Mouse (Mus musculus) hindbrain, embryonic 16.5 days (tissue): ENCODE data around the gene Ndufs4. TPM values are rescaled to one million over a fixed set of nuclear protein-coding genes. Genes with fewer than 3 reads are reported as not detected.

Experiments
- ATAC-seq: fragments of 200-750 bp; cut with Nextera tagmentation; 2 replicates; pipeline ENCODE4 v1.8.0; 2017; ENCODE audit warnings: moderate TSS enrichment, moderate library complexity
- H3K27ac ChIP-seq: fragments of 300-500 bp; sonication (generic); 2 replicates; pipeline ENCODE4 v1.5.1; 2014; ENCODE audit warnings: low read depth, mild to moderate bottlenecking, control low read depth, low read length, moderate library complexity
- H3K27me3 ChIP-seq: fragments of 300-500 bp; sonication (generic); replicated peaks from 2 replicates; pipeline ENCODE4 v1.6.1; 2014; ENCODE audit warnings: low read length; ENCODE audit not compliant: control insufficient read depth, insufficient read depth
- H3K36me3 ChIP-seq: fragments of 300-500 bp; sonication (generic); 2 replicates; pipeline ENCODE4 v1.6.1; 2014; ENCODE audit warnings: mild to moderate bottlenecking, low read length, moderate library complexity, mixed read lengths; ENCODE audit not compliant: control insufficient read depth, insufficient read depth
- H3K4me1 ChIP-seq: fragments of 300-500 bp; sonication (generic); 2 replicates; pipeline ENCODE4 v1.6.1; 2014; ENCODE audit warnings: low read depth, low read length; ENCODE audit not compliant: control insufficient read depth, insufficient read depth
- H3K4me2 ChIP-seq: fragments of 300-500 bp; sonication (generic); 2 replicates; pipeline ENCODE4 v1.6.1; 2014; ENCODE audit warnings: mild to moderate bottlenecking, low read length, control low read depth, moderate library complexity
- H3K4me3 ChIP-seq: fragments of 300-500 bp; sonication (generic); 2 replicates; pipeline ENCODE4 v1.5.1; 2014; ENCODE audit warnings: mild to moderate bottlenecking, low read length, control low read depth, moderate library complexity
- H3K9ac ChIP-seq: fragments of 300-500 bp; sonication (generic); 2 replicates; pipeline ENCODE4 v1.6.1; 2014; ENCODE audit warnings: low read depth, mild to moderate bottlenecking, control low read depth, low read length, moderate library complexity
- H3K9me3 ChIP-seq: fragments of 300-500 bp; sonication (generic); 2 replicates; pipeline ENCODE4 v1.6.1; 2014; ENCODE audit warnings: mild to moderate bottlenecking, low read length, moderate library complexity; ENCODE audit not compliant: control insufficient read depth
- WGBS: fragments of 180-500 bp; shearing (Covaris S2); extraction: QIAGEN DNeasy Blood & Tissue Kit; methylation state at CpG from one replicate; pipeline ENCODE4 v1.1.7; 2014; 5-methylcytosine and 5-hydroxymethylcytosine counted together
- polyA plus RNA-seq: library from polyadenylated mRNA; unstranded; fragments of >200 nt; fragmentation: Nextera tagmentation; extraction: Ambion mirVana; gene quantifications from 2 replicates; pipeline ENCODE4 v1.2.1, GENCODE M21; 2015

Ndufs4 gene
- polyA plus RNA-seq, 1 experiment from 2014 or later: 397 TPM

DNA sequence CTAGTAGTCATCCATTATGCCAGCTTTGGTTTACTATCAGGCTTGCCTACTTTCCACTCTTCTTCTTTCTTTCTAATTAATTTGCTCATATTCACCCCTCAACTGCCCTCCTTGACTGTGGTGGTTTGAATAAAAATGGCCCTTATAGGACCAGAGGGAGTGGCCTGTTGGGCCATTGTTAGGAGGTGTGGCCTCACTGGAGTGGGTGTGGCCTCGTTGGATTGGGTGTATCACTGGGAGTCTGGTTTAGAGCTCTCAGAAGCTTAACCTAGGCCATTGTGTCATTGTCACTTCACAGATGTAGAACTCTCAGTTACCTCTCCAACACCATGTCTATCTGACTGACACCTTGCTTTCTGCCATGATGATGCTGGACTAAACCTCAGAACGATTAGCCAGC is 10.8 kb upstream of the Ndufs4 start:
- WGBS: 90% methylated on average over 2 of the region's 2 CpGs
- no peak for ATAC-seq
- Histone ChIP-seq H3K27ac (no peak overlapping the region), H3K4me1 (no peaks in the 10 kb centered on the region), H3K4me3 (no peak overlapping the region), H3K9me3 (no peaks in the 10 kb centered on the region), H3K36me3 (no peaks in the 10 kb centered on the region), H3K4me2 (no peak overlapping the region), H3K9ac (no peak overlapping the region), H3K27me3 (no peaks in the 10 kb centered on the region)

DNA sequence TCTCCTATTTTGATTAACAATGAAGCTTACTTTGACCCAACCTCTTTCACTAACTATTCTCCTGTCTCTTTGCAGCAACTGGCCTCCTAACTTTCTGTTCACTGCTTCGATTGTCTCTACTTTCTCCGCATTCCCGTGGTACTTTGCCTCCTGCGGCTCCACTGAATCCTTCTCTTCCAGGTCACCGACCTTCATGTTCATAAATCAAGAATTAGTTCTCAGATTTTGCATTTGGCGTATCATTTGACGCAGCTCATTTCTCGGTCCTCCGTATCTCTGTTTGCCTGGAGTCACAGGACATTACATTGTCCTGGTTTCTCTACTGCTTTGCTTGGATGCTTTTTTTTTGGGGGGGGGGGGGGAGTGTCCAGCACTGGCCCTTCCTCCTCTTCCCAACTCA is 9.2 kb upstream of the Ndufs4 start:
- Histone ChIP-seq H3K36me3 (no peaks in the 10 kb centered on the region), H3K27me3 (no peaks in the 10 kb centered on the region), H3K27ac (no peak overlapping the region), H3K4me1 (no peaks in the 10 kb centered on the region), H3K9me3 (no peaks in the 10 kb centered on the region), H3K4me2 (no peak overlapping the region), H3K4me3 (no peak overlapping the region), H3K9ac (no peak overlapping the region)
- WGBS: 37% methylated on average over 9 of the region's 9 CpGs
- ATAC-seq: no peak

DNA sequence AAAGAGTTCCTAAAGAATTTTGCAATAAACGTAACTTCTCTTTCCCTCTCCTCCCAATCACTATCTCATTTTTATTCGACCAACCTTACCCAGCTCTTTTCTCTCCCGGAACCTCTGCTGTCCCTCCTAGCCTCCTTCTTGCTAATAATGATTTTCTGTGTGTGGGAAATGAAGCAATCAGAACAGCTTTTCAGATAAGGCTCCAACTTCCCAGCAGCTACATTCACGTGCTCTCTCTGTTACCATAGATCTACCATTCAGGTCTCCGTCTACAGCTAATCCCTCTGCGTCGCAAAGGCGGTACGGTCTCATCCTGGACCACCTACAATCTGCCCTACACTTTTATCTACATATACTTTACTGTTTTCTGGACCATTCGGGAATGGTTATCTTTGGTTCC is 8.8 kb upstream of the Ndufs4 start:
- no peaks in the 10 kb centered on the region for H3K27me3 ChIP-seq
- no peaks in the 10 kb centered on the region for H3K36me3 ChIP-seq
- no peaks in the 10 kb centered on the region for H3K9me3 ChIP-seq
- no peak overlapping the region for H3K4me2 ChIP-seq
- 39% methylated on average over 10 of the region's 10 CpGs for WGBS
- no peaks in the 10 kb centered on the region for H3K4me1 ChIP-seq
- H3K27ac ChIP-seq: no peak overlapping the region
- no peak overlapping the region for H3K9ac ChIP-seq
- ATAC-seq: no peak
- H3K4me3 ChIP-seq: no peak overlapping the region

DNA sequence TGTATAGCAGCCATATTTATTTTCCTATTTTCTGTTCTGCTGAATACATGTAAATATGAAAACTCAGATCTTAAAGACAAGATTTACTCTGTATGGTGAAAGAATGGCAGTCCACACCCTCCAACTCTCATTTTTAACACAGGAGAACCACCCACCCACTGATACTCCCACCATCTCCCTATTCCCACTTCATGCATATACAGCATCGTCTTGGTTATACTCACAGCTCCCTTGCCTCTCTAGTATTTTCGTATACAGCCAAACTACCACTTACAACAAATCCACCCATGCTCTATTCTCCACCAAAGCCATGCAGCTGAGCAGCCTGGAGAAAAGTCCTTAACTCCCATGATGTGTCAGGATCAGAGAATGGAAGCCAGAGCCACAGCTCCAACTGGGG is 6.7 kb upstream of the Ndufs4 start:
- no peaks in the 10 kb centered on the region for H3K4me1 ChIP-seq
- no peak overlapping the region for H3K4me2 ChIP-seq
- no peaks in the 10 kb centered on the region for H3K9me3 ChIP-seq
- ATAC-seq: no peak
- WGBS: 94% methylated on average over 2 of the region's 2 CpGs
- H3K9ac ChIP-seq: no peak overlapping the region
- no peak overlapping the region for H3K4me3 ChIP-seq
- no peaks in the 10 kb centered on the region for H3K27me3 ChIP-seq
- no peak overlapping the region for H3K27ac ChIP-seq
- no peaks in the 10 kb centered on the region for H3K36me3 ChIP-seq

DNA sequence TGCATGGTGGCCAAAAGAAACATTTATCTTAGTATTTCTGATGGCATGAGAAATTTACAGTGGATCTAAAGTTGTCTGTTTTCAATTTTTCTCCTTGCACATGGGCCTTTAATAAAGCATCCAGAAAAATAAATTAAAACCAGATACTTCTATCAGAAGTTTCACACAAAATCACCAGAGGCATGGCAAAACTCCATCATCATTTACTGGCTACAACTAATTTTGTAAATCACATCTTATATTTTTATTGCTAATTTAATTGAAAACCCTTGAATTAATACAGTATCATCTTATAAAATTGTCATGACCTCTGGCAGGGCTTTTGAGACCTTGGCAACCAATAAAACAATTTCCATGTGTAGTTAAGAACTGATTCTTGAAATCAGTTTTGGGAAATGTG is 4.4 kb upstream of the Ndufs4 start:
- H3K27ac ChIP-seq: no peak overlapping the region
- H3K4me2 ChIP-seq: no peak overlapping the region
- no peaks in the 10 kb centered on the region for H3K36me3 ChIP-seq
- H3K4me1 ChIP-seq: no peaks in the 10 kb centered on the region
- H3K4me3 ChIP-seq: no peak overlapping the region
- H3K27me3 ChIP-seq: no peaks in the 10 kb centered on the region
- H3K9me3 ChIP-seq: no peaks in the 10 kb centered on the region
- no peak for ATAC-seq
- H3K9ac ChIP-seq: no peak overlapping the region

DNA sequence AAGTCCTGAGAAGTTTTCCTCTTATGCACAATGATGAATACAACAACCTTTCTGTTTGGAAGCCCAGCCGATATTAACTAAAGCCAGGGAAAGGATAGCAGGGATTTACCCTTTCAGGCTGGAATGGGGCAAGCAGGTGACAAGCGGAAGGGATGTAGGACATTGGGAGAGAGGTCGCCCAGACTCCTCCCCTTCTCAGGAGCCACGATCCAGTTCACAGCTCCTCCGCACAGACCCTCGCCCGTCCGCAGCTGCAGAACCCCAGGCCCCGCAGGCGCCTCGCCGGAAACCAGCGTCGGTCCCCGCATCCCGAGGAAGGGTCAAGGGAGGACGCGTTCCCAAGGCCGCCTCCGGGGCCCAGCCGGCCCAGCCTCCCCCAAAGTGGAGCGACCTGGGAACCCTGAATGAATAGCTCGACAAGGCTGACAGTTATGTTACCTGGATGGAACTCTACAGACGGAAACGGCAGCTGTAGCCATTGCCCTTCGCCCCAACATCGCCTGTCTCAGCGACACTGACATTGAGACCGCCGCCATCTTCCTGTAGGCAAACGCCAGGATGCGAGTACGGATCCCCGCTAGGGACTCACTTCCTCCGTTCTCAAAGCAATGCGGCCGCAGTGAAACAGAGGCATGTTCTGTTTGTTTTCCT is 412 bp downstream of the Ndufs4 start:
- 0 out of 2 replicates have a peak, but pooled peaks cover 2% of the 10 kb centered on the region for H3K9me3 ChIP-seq
- peaks cover 7% of the 10 kb centered on the region for H3K4me1 ChIP-seq
- peak overlapping the region; percentile 91 for H3K4me3 ChIP-seq
- peak; percentile 93 for ATAC-seq
- H3K27ac ChIP-seq: peak overlapping the region; percentile 92
- H3K9ac ChIP-seq: peak overlapping the region; percentile 92
- H3K4me2 ChIP-seq: peak overlapping the region; percentile 86
- no peaks in the 10 kb centered on the region for H3K27me3 ChIP-seq
- H3K36me3 ChIP-seq: no peaks in the 10 kb centered on the region
- WGBS: under 1% methylated on average over 32 of the region's 37 CpGs

DNA sequence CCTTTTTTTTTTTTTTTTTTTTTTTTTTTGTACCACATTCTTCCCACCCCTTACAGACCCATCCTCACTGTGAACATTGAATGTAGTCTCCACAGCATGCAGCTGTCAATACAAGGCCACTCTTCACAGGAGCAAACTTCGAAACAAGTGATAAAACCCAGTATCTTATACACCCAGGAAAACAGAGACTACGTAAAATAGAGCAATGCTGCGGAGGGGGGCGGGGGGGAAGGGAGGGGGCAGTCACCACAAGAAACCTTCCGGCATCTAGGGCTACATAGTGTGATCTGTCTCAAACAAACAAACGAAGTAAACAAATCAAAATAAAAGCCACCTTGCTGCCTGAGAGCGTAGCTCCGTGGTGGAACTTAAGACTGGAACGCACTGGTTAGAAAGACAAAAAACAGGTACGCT is 977 bp downstream of the Ndufs4 start:
- Histone ChIP-seq H3K27ac (peak overlapping the region; percentile 92), H3K4me1 (peaks cover 7% of the 10 kb centered on the region), H3K36me3 (no peaks in the 10 kb centered on the region), H3K4me3 (peak overlapping the region; percentile 91), H3K4me2 (peak overlapping the region; percentile 86), H3K27me3 (no peaks in the 10 kb centered on the region), H3K9me3 (0 out of 2 replicates have a peak, but pooled peaks cover 2% of the 10 kb centered on the region), H3K9ac (peak overlapping the region; percentile 92)
- WGBS: 7% methylated on average over 10 of the region's 10 CpGs
- peak; percentile 52 for ATAC-seq

DNA sequence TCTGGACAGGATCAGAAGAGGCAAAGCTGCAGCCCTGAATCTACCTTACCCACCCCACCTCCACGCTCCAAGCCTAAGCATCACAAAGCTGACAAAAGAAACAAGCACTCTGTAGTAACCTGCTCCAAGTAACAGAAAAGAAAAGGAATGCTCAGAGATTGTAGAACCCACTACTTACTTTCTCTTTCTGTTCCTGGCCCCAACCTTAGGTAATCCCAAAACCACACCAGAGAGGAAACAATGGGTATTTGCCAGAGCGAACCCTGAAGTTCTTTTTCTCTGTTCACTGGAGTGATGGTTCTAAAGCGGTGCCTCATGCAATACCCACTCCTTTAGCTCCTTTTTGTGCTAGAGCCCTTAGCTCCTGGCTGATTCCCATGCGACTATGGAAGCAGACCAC is 11.5 kb downstream of the Ndufs4 start:
- Histone ChIP-seq H3K4me3 (no peak overlapping the region), H3K4me2 (no peak overlapping the region), H3K9me3 (peaks cover 8% of the 10 kb centered on the region), H3K9ac (no peak overlapping the region), H3K27ac (no peak overlapping the region), H3K36me3 (peaks cover 9% of the 10 kb centered on the region; the same call in 1 of the 2 replicates), H3K4me1 (no peaks in the 10 kb centered on the region), H3K27me3 (no peaks in the 10 kb centered on the region)
- no peak for ATAC-seq
- 90% methylated on average over 4 of the region's 4 CpGs for WGBS

DNA sequence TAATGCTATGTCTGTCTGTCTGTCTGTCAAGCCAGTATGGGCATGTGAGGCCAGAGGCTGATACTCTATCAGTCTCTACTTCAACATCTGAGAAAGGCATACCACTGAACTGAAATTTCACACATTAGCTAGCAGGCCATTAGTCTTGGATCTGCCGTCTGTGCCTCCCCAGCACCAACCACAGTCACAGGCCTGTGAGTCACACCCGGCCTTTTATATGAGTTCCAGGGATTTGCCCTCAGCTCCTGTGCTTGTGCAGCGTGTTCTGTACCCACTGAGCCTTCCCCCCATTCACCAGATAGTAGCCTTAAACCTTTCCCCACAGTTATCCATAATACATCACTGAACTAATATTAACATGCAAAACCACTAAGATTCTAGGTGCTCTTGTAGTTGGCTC is 26.0 kb downstream of the Ndufs4 start:
- H3K9me3 ChIP-seq: no peaks in the 10 kb centered on the region
- H3K27me3 ChIP-seq: no peaks in the 10 kb centered on the region
- WGBS: 83% methylated on average over 3 of the region's 3 CpGs
- H3K36me3 ChIP-seq: no peaks in the 10 kb centered on the region
- H3K4me2 ChIP-seq: no peak overlapping the region
- ATAC-seq: no peak
- no peak overlapping the region for H3K27ac ChIP-seq
- no peak overlapping the region for H3K4me3 ChIP-seq
- H3K4me1 ChIP-seq: no peaks in the 10 kb centered on the region
- no peak overlapping the region for H3K9ac ChIP-seq
